Mouse (Mus musculus): Measurements from ENCODE around the gene Neurl1b. TPM values are rescaled to one million over a fixed set of nuclear protein-coding genes. Genes with fewer than 3 reads are reported as not detected.

The Neurl1b gene
- polyA plus RNA-seq, 2 experiments: 0.85 to 4.1 TPM

- H3K9me3 ChIP-seq (ENCODE audit: control insufficient read depth, low read length): no peaks in the 10 kb centered on the region
- H3K4me2 ChIP-seq (replicated peaks; ENCODE audit: low read depth, low read length, severe bottlenecking): no peak overlapping the region
- WGBS: 31% methylated on average over 5 of the region's 5 CpGs
- no peak overlapping the region for H3K9ac ChIP-seq (ENCODE audit: low read depth, low read length, severe bottlenecking)
- H3K27me3 ChIP-seq (ENCODE audit: control insufficient read depth, insufficient read depth, low read length): no peaks in the 10 kb centered on the region
- ATAC-seq (ENCODE audit: low FRiP score, low read depth) (no peak), DNase-seq (ENCODE audit: low spot score) (no peak)
- H3K27ac ChIP-seq (replicated peaks; ENCODE audit: low read depth, low read length): no peak overlapping the region
- H3K36me3 ChIP-seq (ENCODE audit: control insufficient read depth, insufficient read depth, low read length): no peaks in the 10 kb centered on the region
- peaks cover 13% of the 10 kb centered on the region for H3K4me1 ChIP-seq (ENCODE audit: control insufficient read depth, insufficient read depth, low read length)
- H3K4me3 ChIP-seq (replicated peaks; ENCODE audit: low read length): no peak overlapping the region
- no peak for TF ChIP-seq POLR2A (IDR thresholded peaks at IDR 0.05; ENCODE audit: borderline replicate concordance, extremely low read depth, insufficient read depth, insufficient read length)
Observed at GRCm38 (mm10) chr17:26381613-26382012, 33.0 kb upstream of the Neurl1b start.

GRCm38 (mm10) chr17:26382176-26382575 lies 32.5 kb upstream of the Neurl1b start:
- no peak for DNase-seq (ENCODE audit: low spot score)
- Histone ChIP-seq H3K9ac (ENCODE audit: low read depth, low read length, severe bottlenecking) (no peak overlapping the region), H3K4me1 (ENCODE audit: control insufficient read depth, insufficient read depth, low read length) (peaks cover 13% of the 10 kb centered on the region), H3K4me2 (replicated peaks; ENCODE audit: low read depth, low read length, severe bottlenecking) (no peak overlapping the region), H3K9me3 (ENCODE audit: control insufficient read depth, low read length) (no peaks in the 10 kb centered on the region), H3K36me3 (ENCODE audit: control insufficient read depth, insufficient read depth, low read length) (no peaks in the 10 kb centered on the region), H3K27me3 (ENCODE audit: control insufficient read depth, insufficient read depth, low read length) (no peaks in the 10 kb centered on the region), H3K4me3 (replicated peaks; ENCODE audit: low read length) (no peak overlapping the region), H3K27ac (replicated peaks; ENCODE audit: low read depth, low read length) (no peak overlapping the region)
- no peak for ATAC-seq (ENCODE audit: low FRiP score, low read depth)
- TF ChIP-seq POLR2A (IDR thresholded peaks at IDR 0.05; ENCODE audit: borderline replicate concordance, extremely low read depth, insufficient read depth, insufficient read length): no peak
- WGBS: 74% methylated on average over 3 of the region's 3 CpGs

- Histone ChIP-seq H3K4me2 (replicated peaks; ENCODE audit: low read depth, low read length, severe bottlenecking) (no peak overlapping the region), H3K9me3 (ENCODE audit: control insufficient read depth, low read length) (no peaks in the 10 kb centered on the region), H3K9ac (ENCODE audit: low read depth, low read length, severe bottlenecking) (no peak overlapping the region), H3K36me3 (ENCODE audit: control insufficient read depth, insufficient read depth, low read length) (no peaks in the 10 kb centered on the region), H3K4me3 (replicated peaks; ENCODE audit: low read length) (no peak overlapping the region), H3K27ac (replicated peaks; ENCODE audit: low read depth, low read length) (no peak overlapping the region), H3K27me3 (ENCODE audit: control insufficient read depth, insufficient read depth, low read length) (no peaks in the 10 kb centered on the region), H3K4me1 (ENCODE audit: control insufficient read depth, insufficient read depth, low read length) (peaks cover 13% of the 10 kb centered on the region)
- DNase-seq (ENCODE audit: low spot score): no peak
- no peak for TF ChIP-seq POLR2A (IDR thresholded peaks at IDR 0.05; ENCODE audit: borderline replicate concordance, extremely low read depth, insufficient read depth, insufficient read length)
- WGBS: 82% methylated on average over 5 of the region's 5 CpGs
- ATAC-seq (ENCODE audit: low FRiP score, low read depth): no peak
Observed at GRCm38 (mm10) chr17:26382687-26383086, 31.9 kb upstream of the Neurl1b start.

- no peak overlapping the region for H3K4me2 ChIP-seq (replicated peaks; ENCODE audit: low read depth, low read length, severe bottlenecking)
Observed at GRCm38 (mm10) chr17:26384111-26384510, 30.5 kb upstream of the Neurl1b start.

GRCm38 (mm10) chr17:26385252-26386130 lies 29.1 kb upstream of the Neurl1b start:
- Histone ChIP-seq H3K27ac (replicated peaks; ENCODE audit: low read depth, low read length) (no peak overlapping the region), H3K4me2 (replicated peaks; ENCODE audit: low read depth, low read length, severe bottlenecking) (no peak overlapping the region), H3K27me3 (ENCODE audit: control insufficient read depth, insufficient read depth, low read length) (no peaks in the 10 kb centered on the region), H3K9me3 (ENCODE audit: control insufficient read depth, low read length) (no peaks in the 10 kb centered on the region), H3K9ac (ENCODE audit: low read depth, low read length, severe bottlenecking) (no peak overlapping the region), H3K4me1 (ENCODE audit: control insufficient read depth, insufficient read depth, low read length) (peaks cover 13% of the 10 kb centered on the region), H3K4me3 (replicated peaks; ENCODE audit: low read length) (no peak overlapping the region), H3K36me3 (ENCODE audit: control insufficient read depth, insufficient read depth, low read length) (no peaks in the 10 kb centered on the region)
- 81% methylated on average over 11 of the region's 11 CpGs for WGBS
- ATAC-seq (ENCODE audit: low FRiP score, low read depth) (no peak), DNase-seq (ENCODE audit: low spot score) (no peak)
- TF ChIP-seq POLR2A (IDR thresholded peaks at IDR 0.05; ENCODE audit: borderline replicate concordance, extremely low read depth, insufficient read depth, insufficient read length): no peak

More at GRCm38 (mm10) chr17:26384111-26384510, 30.5 kb upstream of the Neurl1b start:
- Histone ChIP-seq H3K9me3 (ENCODE audit: control insufficient read depth, low read length) (no peaks in the 10 kb centered on the region), H3K4me3 (replicated peaks; ENCODE audit: low read length) (no peak overlapping the region), H3K9ac (ENCODE audit: low read depth, low read length, severe bottlenecking) (no peak overlapping the region), H3K27ac (replicated peaks; ENCODE audit: low read depth, low read length) (no peak overlapping the region), H3K27me3 (ENCODE audit: control insufficient read depth, insufficient read depth, low read length) (no peaks in the 10 kb centered on the region), H3K4me1 (ENCODE audit: control insufficient read depth, insufficient read depth, low read length) (peaks cover 13% of the 10 kb centered on the region), H3K36me3 (ENCODE audit: control insufficient read depth, insufficient read depth, low read length) (no peaks in the 10 kb centered on the region)
- TF ChIP-seq POLR2A (IDR thresholded peaks at IDR 0.05; ENCODE audit: borderline replicate concordance, extremely low read depth, insufficient read depth, insufficient read length): no peak
- 92% methylated on average over 3 of the region's 3 CpGs for WGBS
- DNase-seq (ENCODE audit: low spot score): no peak
- no peak for ATAC-seq (ENCODE audit: low FRiP score, low read depth)

All from limb, embryonic 14.5 days (tissue).